Comparison of ENCODE assay signal across 24 mouse cellular contexts in the genomic region with DNA sequence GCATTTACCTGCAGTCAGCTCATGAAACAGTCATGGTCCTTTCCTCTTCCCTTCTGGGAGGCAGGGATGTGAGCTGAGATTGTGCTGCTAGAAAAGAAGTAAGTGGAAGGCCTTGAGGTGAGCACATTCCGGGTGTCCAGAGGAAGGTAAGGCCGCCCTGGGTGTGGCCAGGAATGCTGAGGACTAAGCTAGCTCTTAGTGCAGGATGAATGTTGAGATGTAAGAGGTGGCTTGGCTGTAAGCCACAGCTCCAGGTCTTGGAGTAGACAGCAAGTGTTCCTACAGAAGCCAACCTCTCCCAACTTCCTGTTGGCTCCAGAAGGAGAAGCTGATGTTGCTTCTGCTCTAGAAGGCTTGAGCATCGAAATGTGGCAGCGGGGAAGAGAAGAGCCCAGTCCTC.
DNase-seq lines count a peak whose midpoint lies in the region; ATAC-seq and TF ChIP-seq lines count a peak whose summit lies in the region.
"Had no signal": no experiment of that assay in that cellular context is flagged by ENCODE, and none has a peak within 500 bp of the region (broad histone marks: within the 10 kb centered on the region; RNA-seq: fewer than 3 reads in every experiment).

No protein-coding gene starts in this region.

- WGBS in lung, adult 2 months, result 65% methylated on average over 4 of the region's 4 CpGs
- WGBS in lung, embryonic 16.5 days, result 72% methylated on average over 4 of the region's 4 CpGs
- 91% methylated on average over 4 of the region's 4 CpGs for WGBS in hindbrain, embryonic 10.5 days

- H3K36me3 ChIP-seq in lung, embryonic 16.5 days (ENCODE audit: control insufficient read depth, insufficient read depth, low read length), result no peaks in the 10 kb centered on the region
- H3K36me3 ChIP-seq in hindbrain, embryonic 10.5 days, result no peaks in the 10 kb centered on the region
- H3K36me3 ChIP-seq: forebrain, embryonic 10.5 days; heart, embryonic 12.5 days; heart, embryonic 15.5 days had no signal

- no peak overlapping the region for H3K9ac ChIP-seq in lung, embryonic 16.5 days (ENCODE audit: low read length)
- H3K9ac ChIP-seq: forebrain, embryonic 13.5 days; heart, embryonic 12.5 days; heart, embryonic 15.5 days; hindbrain, embryonic 14.5 days had no signal

- H3K4me3 ChIP-seq in lung, adult 2 months (replicated peaks; ENCODE audit: extremely low read depth, low read depth, low read length), result no peak overlapping the region
- no peak overlapping the region for H3K4me3 ChIP-seq in lung, embryonic 16.5 days (ENCODE audit: low read length)
- no peak overlapping the region for H3K4me3 ChIP-seq in hindbrain, embryonic 10.5 days
- H3K4me3 ChIP-seq: forebrain, embryonic 10.5 days; forebrain, embryonic 13.5 days; heart, embryonic 12.5 days; heart, embryonic 15.5 days had no signal

- no peaks in the 10 kb centered on the region for H3K9me3 ChIP-seq in lung, embryonic 16.5 days (ENCODE audit: control insufficient read depth, low read length)
- no peaks in the 10 kb centered on the region for H3K9me3 ChIP-seq in hindbrain, embryonic 10.5 days
- H3K9me3 ChIP-seq: forebrain, embryonic 10.5 days; forebrain, embryonic 13.5 days; heart, embryonic 12.5 days; heart, embryonic 15.5 days had no signal

- ATAC-seq in lung, embryonic 16.5 days (ENCODE audit: low read depth), result peak; percentile 92
- ATAC-seq: CD4-positive, CD25-positive, alpha-beta regulatory T cell, adult 4 months; forebrain, embryonic 13.5 days; forebrain, embryonic 16.5 days; hindbrain, postnatal 0 days had no signal

- H3K27me3 ChIP-seq in lung, embryonic 16.5 days (ENCODE audit: control insufficient read depth, insufficient read depth, low read depth, low read length), result no peaks in the 10 kb centered on the region
- H3K27me3 ChIP-seq in hindbrain, embryonic 10.5 days (ENCODE audit: insufficient read depth, poor library complexity, severe bottlenecking), result no peaks in the 10 kb centered on the region
- H3K27me3 ChIP-seq: forebrain, embryonic 13.5 days; heart, embryonic 12.5 days; heart, embryonic 15.5 days had no signal

- H3K4me1 ChIP-seq in lung, adult 2 months (ENCODE audit: control insufficient read depth, insufficient read depth, low read length), result no peaks in the 10 kb centered on the region
- 0 out of 2 replicates have a peak, but pooled peaks cover 2% of the 10 kb centered on the region for H3K4me1 ChIP-seq in lung, embryonic 16.5 days (replicated peaks; ENCODE audit: control insufficient read depth, insufficient read depth, low read length)
- no peaks in the 10 kb centered on the region; the same call in 1 of the 2 replicates for H3K4me1 ChIP-seq in hindbrain, embryonic 10.5 days (replicated peaks)
- H3K4me1 ChIP-seq: forebrain, embryonic 10.5 days; forebrain, embryonic 13.5 days; heart, embryonic 12.5 days; heart, embryonic 15.5 days had no signal

- H3K4me2 ChIP-seq in lung, embryonic 16.5 days (ENCODE audit: low read depth, low read length), result no peak overlapping the region
- H3K4me2 ChIP-seq: forebrain, embryonic 13.5 days; heart, embryonic 12.5 days; heart, embryonic 15.5 days; hindbrain, embryonic 14.5 days had no signal

- TF ChIP-seq POLR2A in lung, adult 2 months (IDR thresholded peaks at IDR 0.05; ENCODE audit: borderline replicate concordance, extremely low read depth, low read depth, low read length), result no peak

- DNase-seq in lung, adult 2 months, result peak; percentile 54
- peak; percentile 61 for DNase-seq in lung, postnatal 14 days
- DNase-seq in lung, postnatal 4 days, result peak; percentile 65 to 89
- no peak for DNase-seq in hindbrain, embryonic 10.5 days (ENCODE audit: low spot score)
- no peak for DNase-seq in spleen, postnatal 36 days (ENCODE audit: low spot score in 2 of 2)
- no peak for DNase-seq in kidney, postnatal 36 days
- DNase-seq: adrenal gland, adult 8-10 months; adrenal gland, postnatal 25 days; cerebellum, adult 11-12 months; cerebellum, adult 8-10 months; cerebellum, postnatal 10 days; gastrocnemius, postnatal 10 days; gastrocnemius, postnatal 36 days; heart, postnatal 10 days; heart, postnatal 36 days had no signal

- peak overlapping the region; percentile 81 for H3K27ac ChIP-seq in lung, embryonic 16.5 days (ENCODE audit: low read length)
- no peak overlapping the region for H3K27ac ChIP-seq in hindbrain, embryonic 10.5 days
- H3K27ac ChIP-seq: forebrain, embryonic 10.5 days; forebrain, embryonic 13.5 days; heart, embryonic 15.5 days; hindbrain, embryonic 14.5 days; hindbrain, postnatal 0 days had no signal

- no peak for TF ChIP-seq CTCF in lung, adult 2 months (IDR thresholded peaks at IDR 0.05; ENCODE audit: insufficient read depth, low read length)

Comparison
In these comparisons a context has a peak if more than half of its experiments do, and no peak if none do; other contexts are left out.
1. DNase-seq: peak in lung, adult 2 months (single experiment), lung, postnatal 14 days (single experiment) and lung, postnatal 4 days (2 of 2); none in hindbrain, embryonic 10.5 days (single experiment), spleen, postnatal 36 days (0 of 2) and kidney, postnatal 36 days (0 of 2).